Mouse (Mus musculus) forebrain, embryonic 14.5 days (tissue): Measurements from ENCODE around the gene C3. TPM values are rescaled to one million over a fixed set of nuclear protein-coding genes. Genes with fewer than 3 reads are reported as not detected.

Experiments used
- ATAC-seq: fragments of 200-750 bp; cut with Nextera tagmentation; 2 replicates; pipeline ENCODE4 v1.8.0; 2017; ENCODE audit warnings: mild to moderate bottlenecking, moderate library complexity
- DNase-seq: peaks from one replicate; pipeline ENCODE4 v3.0.0-alpha.2; 2015; ENCODE audit warnings: low spot score
- H3K27ac ChIP-seq: fragments of 300-500 bp; sonication (generic); 2 replicates; pipeline ENCODE4 v1.5.1; 2014; ENCODE audit warnings: low read depth, mild to moderate bottlenecking, control low read depth, low read length, moderate library complexity
- H3K27me3 ChIP-seq: fragments of 300-500 bp; sonication (generic); replicated peaks from 2 replicates; pipeline ENCODE4 v1.6.1; 2014; ENCODE audit warnings: low read length, control low read depth, mixed read lengths; ENCODE audit not compliant: control insufficient read depth, insufficient read depth
- H3K36me3 ChIP-seq: fragments of 300-500 bp; sonication (generic); 2 replicates; pipeline ENCODE4 v1.6.1; 2014; ENCODE audit warnings: low read length, control low read depth; ENCODE audit not compliant: control insufficient read depth, insufficient read depth
- H3K4me1 ChIP-seq: fragments of 300-500 bp; sonication (generic); 2 replicates; pipeline ENCODE4 v1.6.1; 2014; ENCODE audit warnings: antibody characterized with exemption, low read length, control low read depth; ENCODE audit not compliant: control insufficient read depth, insufficient read depth
- H3K4me2 ChIP-seq: fragments of 300-500 bp; sonication (generic); 2 replicates; pipeline ENCODE4 v1.6.1; 2014; ENCODE audit warnings: mild to moderate bottlenecking, control low read depth, low read length
- H3K4me3 ChIP-seq: fragments of 300-500 bp; sonication (generic); 2 replicates; pipeline ENCODE4 v1.5.1; 2014; ENCODE audit warnings: low read depth, low read length, control low read depth
- H3K9ac ChIP-seq: fragments of 300-500 bp; sonication (generic); 2 replicates; pipeline ENCODE4 v1.6.1; 2014; ENCODE audit warnings: mild to moderate bottlenecking, low read length, control low read depth, moderate library complexity
- H3K9me3 ChIP-seq: fragments of 300-500 bp; sonication (generic); replicated peaks from 2 replicates; pipeline ENCODE4 v1.6.1; 2016; ENCODE audit warnings: low read length, control low read depth, mixed read lengths; ENCODE audit not compliant: control insufficient read depth
- WGBS: fragments of 180-500 bp; shearing (Covaris S2); extraction: QIAGEN DNeasy Blood & Tissue Kit; methylation state at CpG from one replicate; pipeline ENCODE4 v1.1.7; 2014; 5-methylcytosine and 5-hydroxymethylcytosine counted together
- microRNA-seq: library from miRNA; unstranded; fragments of <30 nt; microRNA quantifications from one replicate; pipeline ENCODE4, GENCODE M21; 2016
- polyA plus RNA-seq: library from polyadenylated mRNA; unstranded; fragments of >200 nt; fragmentation: Nextera tagmentation; extraction: Ambion mirVana; gene quantifications from 2 replicates; pipeline ENCODE4 v1.2.1, GENCODE M21; 2014

The C3 gene
- polyA plus RNA-seq, 1 experiment from 2014 or later, result 0.71 TPM

GRCm38 (mm10) chr17:57170616-57171260 lies 57.2 kb downstream of the C3 start:
- Histone ChIP-seq H3K36me3 (no peaks in the 10 kb centered on the region), H3K4me1 (no peaks in the 10 kb centered on the region), H3K4me3 (no peak overlapping the region), H3K4me2 (no peak overlapping the region), H3K9ac (no peak overlapping the region), H3K27ac (no peak overlapping the region), H3K9me3 (no peaks in the 10 kb centered on the region), H3K27me3 (no peaks in the 10 kb centered on the region)
- WGBS, result 54% methylated on average over 5 of the region's 5 CpGs
- no peak for ATAC-seq
- no peak for DNase-seq

- 13% methylated on average over 11 of the region's 11 CpGs for WGBS
Measured at GRCm38 (mm10) chr17:57166800-57167791, 60.8 kb downstream of the C3 start.

More at GRCm38 (mm10) chr17:57166800-57167791, 60.8 kb downstream of the C3 start:
- Histone ChIP-seq H3K4me1 (no peaks in the 10 kb centered on the region), H3K27ac (no peak overlapping the region), H3K9me3 (no peaks in the 10 kb centered on the region), H3K4me2 (no peak overlapping the region), H3K36me3 (no peaks in the 10 kb centered on the region), H3K27me3 (no peaks in the 10 kb centered on the region), H3K4me3 (no peak overlapping the region), H3K9ac (no peak overlapping the region)
- peak; percentile 88 for DNase-seq
- ATAC-seq, result peak; percentile 89

Small RNA genes lying within 50 kb of the gene (microRNA-seq; reads per million reads assigned to microRNA genes)
- not detected for gene Mir6978

Other genes starting within 250 kb of the C3 start
- gene Acer1, start 246.0 kb downstream of the C3 start, polyA plus RNA-seq, result not detected in 2 replicates
- 173 and 209 TPM in 2 replicates for gene Clpp, start 237.8 kb downstream of the C3 start, polyA plus RNA-seq
- gene Alkbh7, start 230.8 kb downstream of the C3 start, polyA plus RNA-seq, result 41.9 and 44.8 TPM in 2 replicates
- 0.70 TPM in 2 replicates for gene Pspn, start 228.1 kb downstream of the C3 start, polyA plus RNA-seq
- gene Gtf2f1, start 216.8 kb downstream of the C3 start, polyA plus RNA-seq, result 70.7 and 78.9 TPM in 2 replicates
- 0.14 and 0.37 TPM in 2 replicates for gene Gm17949, start 216.7 kb downstream of the C3 start, polyA plus RNA-seq
- 24.6 and 26.0 TPM in 2 replicates for gene Khsrp, start 196.6 kb downstream of the C3 start, polyA plus RNA-seq
- not detected in 2 replicates for gene Slc25a41, start 186.5 kb downstream of the C3 start, polyA plus RNA-seq
- 1.9 and 2.0 TPM in 2 replicates for gene Crb3, start 169.0 kb downstream of the C3 start, polyA plus RNA-seq
- gene Slc25a23, start 168.3 kb downstream of the C3 start, polyA plus RNA-seq, result 25.7 and 27.2 TPM in 2 replicates
- gene Dennd1c, start 149.6 kb downstream of the C3 start, polyA plus RNA-seq, result 3.6 and 4.1 TPM in 2 replicates
- 229 and 249 TPM in 2 replicates for gene Tubb4a, start 140.4 kb downstream of the C3 start, polyA plus RNA-seq
- 6.7 and 7.7 TPM in 2 replicates for gene Tnfsf9, start 122.8 kb downstream of the C3 start, polyA plus RNA-seq
- gene Cd70, start 78.4 kb downstream of the C3 start, polyA plus RNA-seq, result 0.27 and 0.50 TPM in 2 replicates
- gene Tnfsf14, start 34.0 kb downstream of the C3 start, polyA plus RNA-seq, result not detected in 2 replicates
- 19.3 and 19.6 TPM in 2 replicates for gene Gpr108, start 20.3 kb upstream of the C3 start, polyA plus RNA-seq
- gene Trip10, start 21.3 kb upstream of the C3 start, polyA plus RNA-seq, result 10.4 and 11.8 TPM in 2 replicates
- 0.95 and 1.2 TPM in 2 replicates for gene Vav1, start 51.0 kb upstream of the C3 start, polyA plus RNA-seq
- 3.8 and 5.3 TPM in 2 replicates for gene Adgre1, start 130.6 kb upstream of the C3 start, polyA plus RNA-seq